Mouse (Mus musculus) spleen, adult 12 weeks (tissue): ENCODE measurements around the gene Calcoco1.
"Not testable (repeated sequence)": the region's sequence is repeated elsewhere in the genome, so short reads cannot be mapped to it uniquely, and the experiment has no call there.

Experiments
- DNase-seq: peaks from one replicate; pipeline ENCODE4 v3.0.0; 2022; ENCODE audit warnings: low spot score

Gene Calcoco1

GRCm38 (mm10) chr15:102692321-102692804, 29.6 kb downstream of the Calcoco1 start:
- DNase-seq, result no peak

DNA sequence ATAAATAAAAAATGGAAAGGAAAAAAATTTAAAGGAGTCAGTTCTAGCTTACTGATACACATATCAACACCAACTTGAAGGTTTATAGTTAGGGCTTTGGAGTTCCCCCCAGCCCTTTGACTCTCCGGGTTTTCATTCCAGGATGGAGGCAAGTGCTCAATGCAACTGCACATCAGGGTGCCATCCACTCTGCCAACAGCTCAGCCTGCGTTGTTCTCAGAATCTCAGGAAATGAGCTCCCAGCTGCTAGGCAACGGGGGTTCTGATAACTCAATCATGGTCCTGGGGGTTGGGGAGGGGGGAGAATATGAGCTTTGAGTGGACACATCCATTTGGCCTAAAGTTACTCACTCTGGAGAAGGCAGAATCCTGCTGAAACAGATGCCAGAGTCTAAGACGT, 36.2 kb downstream of the Calcoco1 start:
- no peak for DNase-seq

GRCm38 (mm10) chr15:102683670-102684069, 38.3 kb downstream of the Calcoco1 start:
- no peak for DNase-seq

- no peak for DNase-seq
These were observed 45.6 kb downstream of the Calcoco1 start for GRCm38 (mm10) chr15:102676345-102676744.

- DNase-seq, result no peak
These were observed 48.4 kb downstream of the Calcoco1 start for GRCm38 (mm10) chr15:102673548-102673947.

- DNase-seq, result no peak
These were observed 49.5 kb downstream of the Calcoco1 start, which contains the start of gene Atp5g2 for GRCm38 (mm10) chr15:102672215-102673071. Gene Atp5g2, minus strand, starts transcription at chr15:102672352.

DNA sequence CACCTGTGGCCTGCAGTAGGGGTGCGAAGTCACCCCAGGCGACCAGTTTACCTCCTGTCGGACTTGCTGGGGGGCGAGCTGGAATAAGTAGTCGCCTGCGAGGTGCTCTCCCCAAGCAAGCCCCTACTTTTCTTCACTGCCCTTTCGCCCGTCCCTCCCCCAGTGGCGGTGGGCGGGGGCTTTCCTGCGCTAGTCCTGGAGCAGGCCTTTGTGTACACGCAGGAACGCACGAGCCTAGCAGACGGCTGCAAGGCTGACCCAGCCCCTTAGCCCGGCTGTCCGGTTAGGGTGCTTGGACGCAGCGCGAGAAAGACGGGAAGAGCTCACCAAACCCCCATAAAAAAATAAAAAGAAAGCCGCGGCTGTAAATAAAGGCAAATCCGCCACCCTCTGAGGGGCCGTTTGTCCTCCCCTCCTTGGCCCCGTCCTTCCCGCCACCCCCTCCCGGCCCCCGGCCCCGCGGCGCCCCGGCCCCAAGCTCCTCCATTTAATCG, 50.2 kb downstream of the Calcoco1 start:
- peak; percentile 11 for DNase-seq

- peak; percentile 86 for DNase-seq
These were observed 51.0 kb downstream of the Calcoco1 start for GRCm38 (mm10) chr15:102670767-102671575.

DNA sequence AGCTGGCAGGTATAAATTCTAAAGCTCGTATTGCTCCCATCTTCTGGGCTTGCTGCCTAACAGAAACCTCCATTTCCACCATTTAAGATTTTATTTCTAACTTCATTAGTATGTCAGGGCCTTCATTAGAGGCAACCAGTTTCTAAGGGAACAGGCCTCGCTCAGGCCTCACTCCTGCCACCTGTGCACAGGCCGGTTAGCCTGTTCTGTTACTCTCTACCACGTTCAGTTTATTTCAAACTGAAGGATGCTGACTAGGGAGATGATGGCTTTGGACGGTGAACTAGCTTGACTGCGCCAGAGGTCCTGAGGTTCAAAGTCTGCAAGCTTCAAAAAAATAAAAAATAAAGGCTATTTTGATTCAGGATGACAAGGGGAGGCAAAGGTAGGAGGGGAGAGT, 51.7 kb downstream of the Calcoco1 start:
- DNase-seq, result no peak

DNA sequence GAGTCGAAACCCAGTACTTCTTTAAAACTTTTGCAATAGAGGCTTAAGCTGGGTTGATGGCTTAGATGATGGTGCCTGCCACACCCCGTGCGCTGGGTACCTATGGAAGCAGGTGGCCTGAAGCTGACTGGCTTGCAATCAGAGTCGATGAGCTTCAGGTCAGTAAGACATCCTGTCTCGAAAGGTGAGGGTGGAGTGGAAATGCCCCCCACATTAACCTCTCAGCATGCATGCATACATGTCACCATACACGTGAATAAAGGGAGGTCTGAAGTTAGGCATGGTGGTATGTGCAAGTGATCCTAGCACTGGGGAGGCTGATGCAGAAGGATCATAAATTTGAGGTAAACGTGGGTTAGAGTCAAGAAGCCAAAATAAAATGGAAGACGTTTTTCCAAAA, 52.4 kb downstream of the Calcoco1 start:
- DNase-seq, result no peak

GRCm38 (mm10) chr15:102665494-102665893, 56.5 kb downstream of the Calcoco1 start:
- peak; percentile 27 for DNase-seq

- DNase-seq, result no peak
These were observed 58.2 kb downstream of the Calcoco1 start for GRCm38 (mm10) chr15:102663825-102664224.

DNA sequence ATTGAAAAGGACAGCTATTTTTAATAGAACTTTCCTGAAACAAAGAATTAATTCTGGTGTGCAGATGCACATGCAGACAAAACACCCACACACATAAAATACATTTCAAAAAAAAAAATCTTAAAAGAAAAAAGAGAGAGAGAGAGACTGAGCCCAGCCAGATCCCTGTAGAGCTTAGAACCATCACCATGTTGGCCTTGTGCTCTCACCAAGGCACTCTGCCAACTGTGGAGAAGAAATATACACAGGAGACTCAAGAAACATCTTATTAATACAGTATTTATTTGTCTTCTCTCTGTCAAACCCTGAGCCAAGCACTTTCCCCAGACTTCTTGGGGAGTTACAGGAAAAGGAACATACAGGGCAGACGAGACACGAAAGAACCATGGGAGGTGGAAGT, 59.4 kb downstream of the Calcoco1 start:
- DNase-seq, result not testable (repeated sequence)

- DNase-seq, result no peak
These were observed 64.0 kb downstream of the Calcoco1 start for GRCm38 (mm10) chr15:102657926-102658381.
